Mouse (Mus musculus): ENCODE results near the gene Pde8b. TPM values are rescaled to one million over a fixed set of nuclear protein-coding genes. Genes with fewer than 3 reads are reported as not detected.
A peak's percentile ranks its signal among the peaks of the same experiment; 100 is the strongest.

The Pde8b gene
- polyA plus RNA-seq, 1 experiment from 2014 or later, result 0.63 TPM

DNA sequence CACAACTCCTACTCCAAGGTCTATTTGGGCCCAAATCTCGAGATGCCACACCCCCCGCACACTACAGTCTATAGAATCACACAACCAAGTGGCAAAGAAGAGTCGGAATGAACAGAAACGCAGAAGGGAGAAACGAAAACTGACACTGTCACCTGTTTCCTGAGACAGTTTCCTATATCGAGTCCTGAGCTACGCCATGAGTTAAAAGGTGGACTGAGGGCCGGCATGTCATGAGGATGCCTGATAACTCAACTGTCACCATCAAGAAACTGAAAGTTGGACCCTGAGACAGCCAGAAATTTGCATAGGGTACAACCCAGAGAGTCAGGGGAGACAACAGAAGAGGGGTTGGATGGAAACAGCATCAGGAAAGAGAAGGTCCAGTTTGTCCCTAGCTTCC is 148.8 kb downstream of the Pde8b start:
- DNase-seq (no peak), ATAC-seq (no peak)
- Histone ChIP-seq H3K36me3 (replicated peaks; ENCODE audit: insufficient read depth, low read length) (no peaks in the 10 kb centered on the region), H3K4me1 (ENCODE audit: insufficient read depth) (no peaks in the 10 kb centered on the region), H3K4me2 (ENCODE audit: low read depth, low read length) (no peak overlapping the region), H3K27ac (ENCODE audit: low read depth) (no peak overlapping the region), H3K4me3 (ENCODE audit: low read depth, low read length) (no peak overlapping the region), H3K9me3 (ENCODE audit: low read length) (no peaks in the 10 kb centered on the region), H3K27me3 (ENCODE audit: insufficient read depth, low read length) (no peaks in the 10 kb centered on the region), H3K9ac (replicated peaks) (no peak overlapping the region)
- no peak for TF ChIP-seq EP300 (IDR thresholded peaks at IDR 0.05; ENCODE audit: low read depth)
- no peak for TF ChIP-seq CTCF (IDR thresholded peaks at IDR 0.05; ENCODE audit: low read depth)
- 72% methylated on average over 8 of the region's 8 CpGs for WGBS (ENCODE audit: insufficient replicate concordance)

GRCm38 (mm10) chr13:95098931-95099720 is 151.0 kb downstream of the Pde8b start:
- Histone ChIP-seq H3K4me3 (ENCODE audit: low read depth, low read length) (no peak overlapping the region), H3K36me3 (replicated peaks; ENCODE audit: insufficient read depth, low read length) (no peaks in the 10 kb centered on the region), H3K27me3 (ENCODE audit: insufficient read depth, low read length) (no peaks in the 10 kb centered on the region), H3K4me1 (ENCODE audit: insufficient read depth) (no peaks in the 10 kb centered on the region), H3K4me2 (ENCODE audit: low read depth, low read length) (no peak overlapping the region), H3K9ac (replicated peaks) (no peak overlapping the region), H3K27ac (ENCODE audit: low read depth) (no peak overlapping the region), H3K9me3 (ENCODE audit: low read length) (no peaks in the 10 kb centered on the region)
- no peak for ATAC-seq
- DNase-seq, result no peak
- no peak for TF ChIP-seq CTCF (IDR thresholded peaks at IDR 0.05; ENCODE audit: low read depth)
- TF ChIP-seq EP300 (IDR thresholded peaks at IDR 0.05; ENCODE audit: low read depth), result no peak
- 59% methylated on average over 8 of the region's 8 CpGs for WGBS (ENCODE audit: insufficient replicate concordance)

DNA sequence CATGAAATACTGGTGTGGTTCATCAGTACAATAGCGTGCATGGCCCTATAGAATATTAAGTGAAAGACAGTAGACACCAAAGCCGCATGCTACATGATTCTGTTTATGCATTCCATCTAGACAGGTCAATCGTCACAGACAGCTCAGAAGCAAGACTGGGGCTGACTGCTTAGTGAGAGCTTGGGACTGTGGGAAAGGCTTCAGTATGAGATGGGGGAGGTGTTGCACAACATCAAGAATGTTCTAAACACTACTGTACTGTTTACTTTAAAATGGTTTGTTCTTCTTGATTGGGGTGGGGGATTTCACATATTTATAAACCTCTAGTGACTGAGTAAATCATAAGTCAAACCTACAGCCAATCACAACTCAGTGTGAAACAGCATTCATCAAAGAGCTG is 153.5 kb downstream of the Pde8b start:
- TF ChIP-seq EP300 (IDR thresholded peaks at IDR 0.05; ENCODE audit: low read depth), result no peak
- no peak for TF ChIP-seq CTCF (IDR thresholded peaks at IDR 0.05; ENCODE audit: low read depth)
- no peak for ATAC-seq
- Histone ChIP-seq H3K36me3 (replicated peaks; ENCODE audit: insufficient read depth, low read length) (no peaks in the 10 kb centered on the region), H3K9me3 (ENCODE audit: low read length) (no peaks in the 10 kb centered on the region), H3K4me2 (ENCODE audit: low read depth, low read length) (no peak overlapping the region), H3K4me1 (ENCODE audit: insufficient read depth) (peaks cover 4% of the 10 kb centered on the region; the same call in 1 of the 2 replicates), H3K27me3 (ENCODE audit: insufficient read depth, low read length) (no peaks in the 10 kb centered on the region), H3K27ac (ENCODE audit: low read depth) (no peak overlapping the region), H3K9ac (replicated peaks) (no peak overlapping the region), H3K4me3 (ENCODE audit: low read depth, low read length) (no peak overlapping the region)
- 79% methylated on average over 3 of the region's 3 CpGs for WGBS (ENCODE audit: insufficient replicate concordance)
- no peak for DNase-seq

GRCm38 (mm10) chr13:95095860-95096259 is 154.3 kb downstream of the Pde8b start:
- DNase-seq (no peak), ATAC-seq (no peak)
- Histone ChIP-seq H3K36me3 (replicated peaks; ENCODE audit: insufficient read depth, low read length) (no peaks in the 10 kb centered on the region), H3K9ac (replicated peaks) (no peak overlapping the region), H3K4me2 (ENCODE audit: low read depth, low read length) (no peak overlapping the region), H3K4me1 (ENCODE audit: insufficient read depth) (peaks cover 4% of the 10 kb centered on the region; the same call in 1 of the 2 replicates), H3K4me3 (ENCODE audit: low read depth, low read length) (no peak overlapping the region), H3K9me3 (ENCODE audit: low read length) (no peaks in the 10 kb centered on the region), H3K27ac (ENCODE audit: low read depth) (no peak overlapping the region), H3K27me3 (ENCODE audit: insufficient read depth, low read length) (no peaks in the 10 kb centered on the region)
- 84% methylated on average over 10 of the region's 10 CpGs for WGBS (ENCODE audit: insufficient replicate concordance)
- TF ChIP-seq CTCF (IDR thresholded peaks at IDR 0.05; ENCODE audit: low read depth) (no peak), EP300 (IDR thresholded peaks at IDR 0.05; ENCODE audit: low read depth) (no peak)

GRCm38 (mm10) chr13:95091546-95092445 is 158.3 kb downstream of the Pde8b start:
- Histone ChIP-seq H3K4me3 (ENCODE audit: low read depth, low read length) (no peak overlapping the region), H3K4me2 (ENCODE audit: low read depth, low read length) (no peak overlapping the region), H3K27ac (ENCODE audit: low read depth) (no peak overlapping the region), H3K9ac (replicated peaks) (no peak overlapping the region), H3K36me3 (replicated peaks; ENCODE audit: insufficient read depth, low read length) (no peaks in the 10 kb centered on the region), H3K9me3 (ENCODE audit: low read length) (no peaks in the 10 kb centered on the region), H3K27me3 (ENCODE audit: insufficient read depth, low read length) (no peaks in the 10 kb centered on the region), H3K4me1 (ENCODE audit: insufficient read depth) (peaks cover 4% of the 10 kb centered on the region; the same call in 1 of the 2 replicates)
- TF ChIP-seq CTCF (IDR thresholded peaks at IDR 0.05; ENCODE audit: low read depth), result no peak
- no peak for TF ChIP-seq EP300 (IDR thresholded peaks at IDR 0.05; ENCODE audit: low read depth)
- DNase-seq (no peak), ATAC-seq (peak; percentile 47)
- 56% methylated on average over 14 of the region's 14 CpGs for WGBS (ENCODE audit: insufficient replicate concordance)

DNA sequence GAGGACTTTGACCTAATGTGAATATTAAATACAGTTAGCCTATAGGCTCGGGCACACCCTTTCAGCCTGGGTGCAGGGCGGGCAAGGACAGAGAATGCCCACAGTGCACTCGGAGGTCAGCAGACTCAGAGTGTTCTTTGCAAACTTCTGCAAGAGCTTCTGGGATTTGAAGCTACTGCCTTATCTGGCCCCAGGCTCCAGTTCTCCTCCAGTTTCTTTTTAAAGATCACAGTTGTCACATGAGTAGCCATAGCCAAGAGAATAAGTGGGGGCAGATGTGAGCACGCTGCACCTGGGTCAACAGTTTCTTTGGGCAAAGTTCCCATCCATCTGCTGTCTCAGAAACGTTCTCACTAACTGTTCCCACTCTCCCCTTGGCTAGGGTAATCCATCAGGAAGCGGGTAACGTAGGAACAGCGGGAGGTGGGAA is 162.8 kb downstream of the Pde8b start:
- H3K9me3 ChIP-seq (ENCODE audit: low read length), result no peaks in the 10 kb centered on the region
- no peak overlapping the region for H3K9ac ChIP-seq (replicated peaks)
- DNase-seq (no peak), ATAC-seq (no peak)
- no peaks in the 10 kb centered on the region for H3K27me3 ChIP-seq (ENCODE audit: insufficient read depth, low read length)
- no peak overlapping the region for H3K27ac ChIP-seq (ENCODE audit: low read depth)
- WGBS (ENCODE audit: insufficient replicate concordance), result 81% methylated on average over 8 of the region's 8 CpGs
- no peaks in the 10 kb centered on the region for H3K36me3 ChIP-seq (replicated peaks; ENCODE audit: insufficient read depth, low read length)
- no peak for TF ChIP-seq CTCF (IDR thresholded peaks at IDR 0.05; ENCODE audit: low read depth)
- no peak for TF ChIP-seq EP300 (IDR thresholded peaks at IDR 0.05; ENCODE audit: low read depth)
- peaks cover 4% of the 10 kb centered on the region; the same call in 1 of the 2 replicates for H3K4me1 ChIP-seq (ENCODE audit: insufficient read depth)
- H3K4me3 ChIP-seq (ENCODE audit: low read depth, low read length), result no peak overlapping the region
- no peak overlapping the region for H3K4me2 ChIP-seq (ENCODE audit: low read depth, low read length)
